Mouse (Mus musculus) liver, adult (tissue): ENCODE measurements around the gene Pde6g.
A peak's percentile ranks its signal among the peaks of the same experiment; 100 is the strongest.

Experiments
- GATA4 ChIP-seq: IDR thresholded peaks from 2 replicates; pipeline ENCODE4 v1.6.1; 2014; ENCODE audit warnings: mild to moderate bottlenecking, low read length; ENCODE audit not compliant: insufficient replicate concordance

Gene Pde6g

DNA sequence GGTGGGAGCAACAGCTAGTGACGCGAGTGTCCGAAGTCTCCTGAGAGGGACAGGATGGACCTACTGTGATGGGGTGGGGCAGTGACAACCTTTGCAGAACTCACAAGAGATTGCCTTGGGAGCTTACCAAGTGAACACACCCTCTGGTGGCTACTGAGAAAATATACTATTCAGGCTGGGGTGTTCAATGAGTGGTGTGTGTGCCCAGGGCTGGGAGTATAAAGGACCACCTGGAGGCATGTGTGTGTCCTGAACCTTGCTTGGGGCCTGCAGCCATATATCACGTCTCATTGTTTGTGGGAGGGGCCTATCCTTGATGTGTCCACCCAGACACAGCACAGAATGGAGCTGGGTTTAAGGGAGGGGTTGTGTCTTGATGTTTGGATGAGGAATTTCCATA, 35.2 kb upstream of the Pde6g start:
- TF ChIP-seq GATA4: no peak

DNA sequence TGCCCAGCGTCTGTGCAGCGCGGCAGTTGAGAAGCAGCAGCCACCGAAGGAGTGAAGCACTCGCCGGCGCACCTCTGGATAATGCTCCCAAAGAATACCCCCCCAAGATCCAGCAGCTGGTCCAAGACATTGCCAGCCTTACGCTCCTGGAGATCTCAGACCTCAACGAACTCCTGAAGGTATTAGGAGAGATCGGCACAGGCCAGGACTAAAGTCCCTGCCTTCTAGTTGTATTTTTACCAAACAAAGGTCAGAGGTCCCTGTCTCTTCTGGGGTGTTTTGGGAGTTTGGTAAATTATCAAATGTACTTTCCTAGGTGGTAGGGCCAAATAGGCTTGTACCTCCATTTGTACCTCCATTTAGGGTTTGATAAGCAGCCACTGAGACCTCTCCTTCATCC, 32.0 kb upstream of the Pde6g start:
- TF ChIP-seq GATA4: no peak

DNA sequence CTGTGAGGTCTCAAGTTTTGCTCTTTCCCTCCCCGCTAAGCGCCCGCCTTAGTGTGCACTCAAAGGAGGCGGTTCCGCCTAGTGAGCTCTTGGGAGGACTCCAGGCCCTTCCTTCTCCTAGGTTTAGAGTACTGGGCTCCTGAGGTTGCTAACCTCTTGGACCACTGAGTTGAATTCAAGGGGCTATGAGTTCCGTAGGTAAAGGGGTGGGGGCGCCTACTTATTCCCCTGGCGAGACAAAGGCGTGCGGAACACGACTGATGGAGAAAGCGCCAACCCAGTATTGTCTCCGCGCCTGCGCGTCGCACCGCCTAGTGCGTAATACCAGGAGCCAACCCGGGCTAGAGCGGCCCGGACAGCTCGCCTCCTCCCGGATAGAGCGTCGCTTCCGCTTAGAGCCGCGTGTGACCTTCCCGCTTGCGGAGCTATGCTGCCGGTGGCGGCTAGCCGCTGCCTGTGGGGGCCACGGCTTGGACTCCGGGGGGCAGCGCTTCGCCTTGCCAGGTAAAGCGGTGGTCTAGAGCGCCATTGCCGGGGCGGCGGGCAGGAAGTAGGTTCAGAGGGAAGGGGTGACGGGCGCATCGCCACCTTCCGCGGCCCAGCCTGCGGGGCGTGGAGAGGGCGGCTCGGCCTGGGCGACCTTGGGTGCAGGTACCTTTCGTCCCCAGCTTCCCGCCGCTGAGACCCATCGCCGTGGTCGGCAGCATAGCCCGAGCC, 31.1 kb upstream of the Pde6g start, which contains the start of gene Mrpl12:
TSS of gene Mrpl12 (plus strand) at position 349 of the 717 bp plus-strand sequence.
- peak; percentile 51; the same call in 1 of the 2 replicates for TF ChIP-seq GATA4

DNA sequence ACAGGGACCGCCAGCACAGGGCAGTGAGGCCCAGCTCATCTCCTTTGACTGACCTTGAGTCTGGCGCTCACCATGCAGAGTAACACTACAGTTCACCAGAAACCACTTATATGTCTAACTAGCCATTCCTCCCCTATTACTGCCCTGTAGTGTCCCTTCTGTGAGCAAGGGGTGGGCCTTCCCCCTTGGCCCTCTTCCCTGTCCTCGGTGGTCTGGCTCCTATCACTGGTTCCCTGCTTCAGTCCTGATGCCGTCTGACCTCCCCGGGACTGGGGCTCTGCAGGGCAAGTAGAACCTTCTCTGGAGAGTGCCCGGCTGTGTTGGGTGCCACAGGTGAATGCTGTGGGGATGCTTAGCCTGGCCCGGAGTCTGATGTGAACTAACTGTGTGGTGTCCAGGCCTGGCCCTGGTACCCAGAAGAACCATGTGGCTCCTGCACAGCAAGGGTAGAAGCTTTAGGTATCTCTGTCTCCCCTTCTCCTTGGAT, 30.2 kb upstream of the Pde6g start:
- no peak for TF ChIP-seq GATA4

DNA sequence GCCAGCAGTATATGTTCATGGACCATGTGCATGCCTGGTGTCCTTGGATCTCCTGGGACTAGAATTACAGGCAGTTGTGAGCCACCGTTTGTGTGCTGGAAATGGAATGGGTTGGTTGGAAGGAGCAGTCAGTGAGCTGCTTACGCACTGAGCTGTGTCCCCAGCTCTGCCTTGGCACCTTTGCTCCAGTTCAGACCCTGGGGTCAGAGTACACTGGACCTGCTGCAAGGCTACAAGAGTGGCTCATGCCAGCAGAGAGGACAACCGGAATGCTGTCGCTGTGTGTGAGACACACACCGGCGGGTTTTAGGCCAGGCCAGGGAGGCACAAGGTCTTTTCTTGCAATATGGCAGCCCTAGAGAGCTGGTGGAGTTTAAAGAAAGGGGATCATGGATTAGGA, 18.8 kb upstream of the Pde6g start:
- no peak for TF ChIP-seq GATA4

DNA sequence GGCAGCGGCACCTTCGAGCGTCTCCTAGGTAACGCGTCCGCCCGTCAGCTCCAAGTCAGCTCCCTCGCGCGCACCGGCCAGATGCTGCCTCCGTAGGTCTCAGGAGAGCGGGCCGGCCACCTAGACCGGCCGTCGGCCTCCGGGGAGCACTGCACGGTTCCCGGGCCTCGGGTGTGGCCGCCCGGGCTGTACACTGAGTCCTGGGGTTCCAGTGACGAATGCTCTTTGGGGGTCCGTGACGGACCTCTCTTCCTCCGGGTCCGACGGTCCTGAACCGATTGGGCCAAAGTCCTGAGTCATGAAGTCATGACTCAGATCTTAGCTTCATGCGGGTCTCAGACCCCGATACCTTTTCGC, 14.4 kb upstream of the Pde6g start:
- TF ChIP-seq GATA4: no peak

DNA sequence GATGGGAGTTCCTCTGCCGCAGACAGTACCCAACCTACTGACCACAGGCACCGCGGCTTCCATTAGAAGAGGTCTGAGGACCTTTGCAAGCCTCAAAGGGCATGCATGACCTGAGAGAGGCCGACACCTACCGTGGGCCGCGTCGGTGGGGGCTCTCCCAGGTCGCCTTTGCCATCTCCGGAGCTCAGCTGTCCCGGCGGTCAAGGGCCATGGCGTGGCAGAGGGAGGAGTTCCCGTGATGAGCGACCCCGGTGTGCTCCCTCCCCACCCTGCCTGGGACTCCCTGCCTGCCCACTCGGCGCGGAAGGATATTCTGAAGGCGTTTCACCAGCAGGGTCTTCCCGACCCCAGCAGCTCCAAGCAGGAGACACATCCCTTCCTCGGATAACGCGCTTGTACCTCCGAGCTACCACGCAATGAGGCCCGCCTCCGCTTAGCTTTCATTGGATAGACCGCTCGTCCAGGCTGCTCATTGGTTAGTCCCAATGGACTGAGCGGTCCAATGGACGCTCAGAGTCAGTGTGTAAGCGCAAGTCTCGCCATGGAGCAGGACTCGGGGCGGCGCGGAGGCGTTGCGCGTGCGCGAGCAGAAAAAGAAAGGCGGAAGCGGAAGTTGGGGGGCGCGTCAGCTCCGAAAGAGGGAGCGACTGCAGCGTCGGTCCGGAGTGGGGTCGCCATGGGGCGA, 13.9 kb upstream of the Pde6g start, which contains the start of gene Arl16:
TSS of gene Arl16 (minus strand) at position 557 of the 685 bp plus-strand sequence.
- TF ChIP-seq GATA4: no peak

DNA sequence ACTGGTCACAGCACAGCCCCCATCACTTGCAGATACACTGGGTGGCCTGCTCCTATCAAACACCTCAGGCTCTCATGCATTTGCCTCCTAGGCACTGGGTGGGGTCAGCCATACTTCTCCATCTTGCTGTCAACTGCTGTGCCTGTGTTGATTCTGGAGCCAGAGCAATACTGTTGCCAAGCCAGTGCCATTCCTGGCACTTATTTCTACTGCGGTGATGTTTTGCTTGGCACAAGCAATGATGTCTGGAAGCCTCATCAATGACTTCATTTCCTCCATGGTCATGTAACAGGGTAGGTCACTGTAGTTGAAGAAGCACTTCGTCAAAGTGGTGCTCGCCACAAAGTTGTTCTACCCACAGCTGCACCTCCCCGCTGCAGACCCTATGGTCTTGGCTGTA, 12.2 kb upstream of the Pde6g start:
- TF ChIP-seq GATA4: no peak

DNA sequence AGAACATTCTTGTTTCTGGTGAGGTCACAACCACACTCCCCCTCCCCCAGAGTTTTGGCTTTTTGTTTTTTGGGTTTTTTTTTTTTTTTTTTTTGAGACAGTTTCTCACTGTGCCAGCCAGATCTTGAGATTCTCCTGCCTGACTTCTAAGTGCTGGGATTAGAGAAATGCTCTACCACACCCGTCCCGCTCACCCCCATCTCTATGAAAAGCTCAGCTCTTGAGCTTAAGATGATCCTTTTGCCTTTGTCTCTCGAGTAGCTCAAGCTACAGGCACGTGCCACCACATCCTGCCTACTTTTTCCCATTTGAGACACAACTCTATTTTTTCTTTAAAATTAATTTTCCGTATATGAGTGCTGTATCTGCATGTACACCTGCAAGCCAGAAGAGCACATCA, 11.1 kb upstream of the Pde6g start:
- no peak for TF ChIP-seq GATA4

DNA sequence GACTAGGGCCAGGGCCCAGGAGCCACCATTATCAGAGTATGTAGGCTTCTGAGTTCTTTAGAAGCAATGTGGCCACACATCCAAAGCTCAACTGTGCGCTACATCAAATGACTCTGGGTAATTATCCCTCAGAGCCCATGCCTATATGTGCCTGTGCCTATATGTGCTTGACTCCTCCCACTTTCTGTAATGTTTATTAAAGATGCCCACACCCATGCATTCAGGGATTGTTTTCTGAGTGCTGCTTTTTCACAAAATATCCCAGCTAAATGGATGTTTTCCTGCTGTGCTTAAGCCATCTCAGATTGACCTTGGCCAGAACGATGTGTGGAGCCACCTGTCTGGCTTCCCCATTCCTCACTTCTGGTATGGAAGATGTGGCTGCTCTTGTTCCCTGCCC, 10.2 kb upstream of the Pde6g start:
- no peak for TF ChIP-seq GATA4

DNA sequence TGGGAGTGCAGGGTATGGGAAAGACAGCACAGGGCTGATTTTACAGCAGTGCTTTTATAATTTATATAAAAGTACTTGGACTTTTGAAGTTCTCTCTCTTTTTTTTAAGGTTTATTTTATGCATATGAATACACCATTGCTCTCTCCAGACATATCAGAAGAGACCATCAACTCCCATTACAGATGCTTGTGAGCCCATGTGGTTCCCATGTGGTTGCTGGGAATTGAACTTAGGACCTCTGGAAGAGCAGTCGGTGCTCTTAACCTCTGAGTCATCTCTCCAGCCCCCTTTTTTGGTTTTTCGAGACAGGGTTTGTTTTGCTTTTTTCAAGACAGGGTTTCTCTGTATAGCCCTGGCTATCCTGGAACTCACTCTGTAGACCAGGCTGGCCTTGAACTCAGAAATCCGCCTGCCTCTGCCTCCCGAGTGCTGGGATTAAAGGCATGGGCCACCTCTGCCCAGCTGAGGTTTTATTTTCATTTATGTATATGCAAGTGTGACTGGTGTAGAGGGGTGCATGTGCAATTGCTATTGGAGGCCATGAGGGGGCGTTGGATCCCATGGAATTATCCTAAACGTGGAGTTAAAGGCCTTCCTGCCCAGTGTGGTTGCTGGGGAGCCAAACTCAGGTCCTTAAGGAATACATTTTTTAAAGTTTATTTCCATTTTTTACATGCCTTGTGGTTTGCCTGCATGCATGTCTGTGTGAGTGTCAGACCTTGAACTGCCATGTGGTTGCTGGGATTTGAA, 5.7 kb upstream of the Pde6g start:
- TF ChIP-seq GATA4: no peak

DNA sequence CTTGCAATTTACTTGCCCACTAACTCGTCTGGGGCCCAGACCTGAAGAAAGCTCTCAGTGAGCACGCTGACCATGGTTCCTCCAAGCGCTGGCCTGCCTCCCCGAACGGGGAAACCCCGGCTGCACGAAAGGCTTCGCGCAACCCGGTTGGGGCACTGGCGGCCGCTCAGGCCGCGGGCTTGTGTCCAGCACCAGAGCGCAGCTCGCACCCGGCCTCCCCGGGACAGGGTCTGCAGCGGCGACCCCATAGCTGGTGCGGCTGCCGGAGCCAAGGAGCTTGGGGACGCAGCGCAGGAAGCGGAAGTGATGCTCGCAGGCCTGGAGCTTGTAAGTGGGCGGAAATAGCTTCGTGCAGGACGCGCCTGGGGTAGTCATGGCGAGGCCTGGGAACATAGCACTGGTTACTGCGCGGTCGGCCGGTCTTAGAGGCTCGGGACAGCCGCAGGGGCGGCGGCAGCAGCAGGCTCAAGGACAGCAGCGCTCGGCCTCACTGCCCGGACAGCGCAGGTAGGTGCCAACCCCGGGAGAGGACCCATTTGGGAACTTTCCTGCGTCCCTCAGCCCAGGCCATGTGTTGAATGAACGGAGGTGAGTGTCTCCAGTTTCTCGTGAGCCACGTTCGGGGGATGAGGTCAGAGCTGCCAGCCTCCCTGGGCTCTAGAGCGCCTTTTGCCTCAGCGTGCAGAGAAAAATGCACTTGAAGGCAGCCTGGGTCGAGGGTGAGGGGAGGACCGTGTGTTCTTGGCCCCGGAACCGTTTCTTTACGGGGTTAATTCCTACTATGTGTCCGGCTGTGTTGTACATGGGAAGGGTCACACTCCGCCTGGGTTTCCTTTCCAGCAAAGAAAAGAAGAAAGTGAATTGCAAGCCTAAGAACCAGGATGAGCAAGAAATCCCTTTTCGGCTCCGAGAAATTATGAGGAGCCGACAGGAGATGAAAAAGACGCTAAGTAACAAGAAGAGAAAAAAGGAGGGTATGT, 4.8 kb upstream of the Pde6g start, which contains the start of the genes Oxld1 and Ccdc137:
TSS of gene Oxld1 (minus strand) at position 297 of the 980 bp plus-strand sequence.
TSS of gene Ccdc137 (plus strand) at position 344 of the 980 bp plus-strand sequence.
- peak; percentile 7; the same call in 1 of the 2 replicates for TF ChIP-seq GATA4

DNA sequence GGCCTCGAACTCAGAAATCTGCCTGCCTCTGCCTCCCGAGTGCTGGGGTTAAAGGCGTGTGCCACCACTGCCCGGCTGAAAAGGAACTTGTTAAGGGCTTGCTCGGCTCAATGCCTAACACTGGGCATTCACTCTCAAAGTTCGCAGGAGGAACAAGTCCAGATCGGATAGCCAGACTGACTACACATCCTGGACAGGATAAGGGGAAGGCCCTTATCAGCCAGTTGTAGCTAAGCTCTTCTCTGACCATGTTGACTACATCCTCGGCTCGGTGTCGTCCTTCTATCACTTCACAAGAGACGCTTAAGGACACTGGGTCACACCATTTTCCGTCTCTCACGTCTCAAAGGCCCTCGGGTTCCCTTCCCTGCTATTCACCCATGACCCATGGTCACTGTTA, 4.1 kb upstream of the Pde6g start:
- TF ChIP-seq GATA4: no peak

DNA sequence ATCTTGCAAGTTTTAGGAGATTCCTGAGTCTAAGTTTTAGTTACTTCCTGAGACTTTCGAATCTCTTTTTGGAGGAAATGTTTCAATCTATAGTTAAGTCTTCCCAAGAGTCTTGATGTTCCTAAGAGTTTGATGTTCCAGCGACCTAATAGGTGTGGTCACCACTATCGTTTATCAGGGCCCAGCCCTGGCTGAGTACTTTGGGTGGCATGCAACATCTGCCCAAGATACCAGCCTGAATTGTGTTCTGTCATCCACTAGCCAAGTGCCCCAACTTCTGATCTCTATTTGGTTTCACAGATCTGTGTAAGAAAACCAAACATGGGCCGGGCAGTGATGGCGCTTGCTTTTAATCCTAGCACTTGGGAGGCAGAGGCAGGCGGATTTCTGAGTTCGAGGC, 2.1 kb upstream of the Pde6g start:
- no peak for TF ChIP-seq GATA4
